Mouse (Mus musculus): ENCODE measurements around the gene Pisd. TPM values are rescaled to one million over a fixed set of nuclear protein-coding genes. Genes with fewer than 3 reads are reported as not detected.
"Not testable (repeated sequence)": the region's sequence is repeated elsewhere in the genome, so short reads cannot be mapped to it uniquely, and the experiment has no call there.

Pisd gene
- polyA plus RNA-seq, 1 experiment from 2014 or later = 98.8 TPM

DNA sequence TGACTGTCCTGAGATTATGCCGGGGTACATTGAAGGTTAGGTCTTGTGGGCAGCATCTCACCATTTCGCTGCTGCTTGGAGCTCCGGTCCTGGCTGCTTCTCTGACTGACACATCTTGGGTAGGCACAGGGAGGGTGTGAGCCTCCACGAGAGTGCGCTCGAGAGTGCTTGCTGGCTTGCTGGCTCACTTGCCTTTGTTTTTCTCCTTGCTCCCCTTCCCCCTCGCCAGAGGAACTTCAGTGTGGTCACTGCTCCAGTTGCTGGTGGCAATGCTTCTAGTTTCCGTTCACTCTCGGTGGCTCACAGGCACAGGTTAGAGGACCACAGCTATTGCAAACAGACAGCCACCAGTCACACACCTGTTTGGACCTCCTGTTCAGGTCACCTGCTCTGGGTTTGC, 43.3 kb downstream of the Pisd start:
- no peak overlapping the region for H3K9ac ChIP-seq (replicated peaks)
- ATAC-seq (replicated peaks) = peak; percentile 58
- no peak overlapping the region for H3K4me2 ChIP-seq (replicated peaks)
- peak overlapping the region; percentile 70 for H3K27ac ChIP-seq (replicated peaks)
- no peaks in the 10 kb centered on the region for H3K36me3 ChIP-seq
- WGBS = 35% methylated on average over 9 of the region's 9 CpGs
- no peaks in the 10 kb centered on the region for H3K9me3 ChIP-seq
- no peak overlapping the region for H3K4me3 ChIP-seq
- no peaks in the 10 kb centered on the region for H3K27me3 ChIP-seq
- H3K4me1 ChIP-seq = peaks cover 21% of the 10 kb centered on the region

DNA sequence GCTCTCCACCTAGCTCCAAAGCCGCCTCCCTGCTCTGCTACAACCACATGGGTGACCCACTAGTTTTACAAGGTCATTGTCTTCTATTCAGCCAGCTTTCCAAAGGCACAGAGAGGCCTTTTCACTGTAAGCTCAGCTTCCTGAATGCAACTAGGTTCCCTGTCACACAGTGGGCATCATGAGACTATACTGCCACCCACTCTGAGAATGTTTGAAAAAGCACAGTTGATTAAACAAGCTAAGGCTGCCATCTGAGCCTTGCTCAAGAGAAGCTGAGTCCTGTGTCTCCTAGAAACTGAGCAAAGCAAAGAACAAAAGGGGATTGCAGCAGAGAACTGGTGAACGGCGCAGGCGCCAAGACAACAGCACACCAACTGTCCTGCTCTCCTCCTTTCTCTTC, 44.1 kb downstream of the Pisd start:
- H3K4me2 ChIP-seq (replicated peaks) = not testable (repeated sequence)
- 42% methylated on average over 4 of the region's 4 CpGs for WGBS

DNA sequence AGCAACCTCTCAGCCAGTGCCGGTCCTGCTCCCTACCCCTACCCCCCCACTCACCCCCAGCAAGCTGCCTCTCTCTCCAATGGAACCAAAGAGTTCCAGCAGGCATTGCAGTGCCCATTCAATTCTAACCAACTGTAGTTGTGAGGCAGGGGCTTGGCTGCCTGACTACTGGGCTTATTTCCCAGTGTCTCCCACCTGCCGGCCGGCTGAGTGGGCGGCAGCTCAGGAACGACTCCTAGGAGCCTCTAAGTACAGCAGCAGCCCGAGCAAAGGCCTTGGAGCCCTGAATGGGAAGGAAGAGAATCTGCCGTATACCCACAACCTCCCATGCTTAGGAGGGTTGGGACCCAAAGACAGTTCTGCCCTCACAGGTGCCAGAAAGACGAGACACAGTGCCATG, 44.6 kb downstream of the Pisd start:
- not testable (repeated sequence) for H3K27me3 ChIP-seq; H3K9me3 ChIP-seq; ATAC-seq (replicated peaks); H3K36me3 ChIP-seq; H3K9ac ChIP-seq (replicated peaks); H3K4me3 ChIP-seq; H3K4me2 ChIP-seq (replicated peaks)
- H3K27ac ChIP-seq (replicated peaks) = peak overlapping the region; percentile 70
- 71% methylated on average over 8 of the region's 8 CpGs for WGBS
- peaks cover 18% of the 10 kb centered on the region for H3K4me1 ChIP-seq

More for the DNA sequence above, 44.1 kb downstream of the Pisd start:
- peaks cover 21% of the 10 kb centered on the region for H3K4me1 ChIP-seq
- peak overlapping the region; percentile 70 for H3K27ac ChIP-seq (replicated peaks)
- H3K9me3 ChIP-seq; H3K36me3 ChIP-seq; H3K4me3 ChIP-seq; H3K9ac ChIP-seq (replicated peaks); H3K27me3 ChIP-seq: not testable (repeated sequence)
- peak; percentile 59 for ATAC-seq (replicated peaks)

DNA sequence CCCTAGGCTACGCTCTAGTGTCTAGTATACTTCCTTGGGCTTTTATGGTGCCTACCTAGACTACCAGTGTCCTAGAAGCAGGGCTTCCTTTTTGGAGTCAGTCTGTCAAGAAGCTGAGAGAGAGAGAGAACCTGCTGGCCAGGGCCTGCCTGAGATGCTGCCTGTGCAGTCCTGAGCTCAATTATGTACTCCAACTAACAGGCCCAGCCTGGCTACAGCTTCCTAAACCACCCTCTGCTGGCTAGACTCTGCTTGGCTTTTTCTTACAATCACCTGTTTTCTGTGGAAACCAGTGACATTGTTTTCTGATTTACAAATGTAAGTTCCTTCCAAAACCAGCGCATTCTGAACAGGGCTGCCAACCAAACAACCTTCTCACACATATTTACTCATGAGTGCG, 45.3 kb downstream of the Pisd start:
- WGBS = 98% methylated on average over 3 of the region's 3 CpGs
- Histone ChIP-seq H3K4me2 (replicated peaks) (no peak overlapping the region), H3K9ac (replicated peaks) (no peak overlapping the region), H3K27me3 (no peaks in the 10 kb centered on the region), H3K27ac (replicated peaks) (peak overlapping the region; percentile 70; the same call in 1 of the 2 replicates), H3K36me3 (no peaks in the 10 kb centered on the region; the same call in 1 of the 2 replicates), H3K4me1 (peaks cover 18% of the 10 kb centered on the region), H3K4me3 (no peak overlapping the region), H3K9me3 (no peaks in the 10 kb centered on the region)
- no peak for ATAC-seq (replicated peaks)

DNA sequence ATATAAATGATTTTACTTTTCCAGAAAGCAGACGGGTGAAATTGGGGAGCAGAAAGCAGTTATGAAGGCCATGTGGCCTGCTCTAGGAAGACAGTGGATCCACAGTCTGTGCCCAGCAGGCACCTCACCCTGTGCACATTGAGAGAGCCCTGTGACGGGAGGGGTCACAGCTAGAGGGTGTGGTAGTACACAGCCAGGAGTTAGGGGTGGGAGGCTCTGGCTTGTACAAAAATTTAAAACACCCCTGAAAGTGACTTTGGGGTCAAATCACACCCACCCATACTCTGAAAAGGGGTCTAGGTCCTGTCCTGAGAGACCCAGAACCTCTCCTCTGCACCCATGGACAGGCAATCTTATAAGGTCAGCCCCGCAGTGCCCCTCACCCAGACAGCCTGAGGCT, 48.7 kb downstream of the Pisd start:
- ATAC-seq (replicated peaks) = not testable (repeated sequence)
- 86% methylated on average over 3 of the region's 3 CpGs for WGBS

DNA sequence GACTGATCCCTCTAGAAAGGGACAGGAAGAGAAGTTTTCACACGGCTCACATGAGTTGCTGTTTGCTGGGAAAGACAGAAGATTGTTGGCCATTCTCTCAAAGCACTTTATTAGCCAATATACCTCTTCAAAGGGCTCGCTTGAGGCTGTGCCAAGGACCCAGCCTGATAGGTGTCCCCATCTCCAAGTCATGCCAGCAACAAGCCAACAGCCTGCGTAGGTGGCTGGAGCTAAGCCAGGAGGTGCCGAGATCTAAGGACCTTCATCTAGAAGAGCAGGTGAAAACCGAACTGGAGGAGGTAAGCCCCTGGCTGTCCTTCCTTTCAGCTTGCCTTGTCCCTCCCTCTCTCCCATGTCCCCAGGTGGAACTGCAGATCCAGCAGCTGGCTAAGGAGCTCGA, 49.7 kb downstream of the Pisd start:
- H3K27me3 ChIP-seq = no peaks in the 10 kb centered on the region
- 84% methylated on average over 6 of the region's 6 CpGs for WGBS
- no peaks in the 10 kb centered on the region; the same call in 1 of the 2 replicates for H3K36me3 ChIP-seq
- no peak overlapping the region for H3K9ac ChIP-seq (replicated peaks)
- H3K4me1 ChIP-seq = peaks cover 3% of the 10 kb centered on the region; the same call in 1 of the 2 replicates
- H3K9me3 ChIP-seq = no peaks in the 10 kb centered on the region
- H3K4me3 ChIP-seq = no peak overlapping the region
- no peak for ATAC-seq (replicated peaks)
- H3K27ac ChIP-seq (replicated peaks) = no peak overlapping the region
- no peak overlapping the region for H3K4me2 ChIP-seq (replicated peaks)

More for the DNA sequence above, 48.7 kb downstream of the Pisd start:
- H3K4me2 ChIP-seq (replicated peaks); H3K36me3 ChIP-seq; H3K9me3 ChIP-seq; H3K4me1 ChIP-seq; H3K4me3 ChIP-seq; H3K9ac ChIP-seq (replicated peaks); H3K27ac ChIP-seq (replicated peaks); H3K27me3 ChIP-seq: not testable (repeated sequence)

DNA sequence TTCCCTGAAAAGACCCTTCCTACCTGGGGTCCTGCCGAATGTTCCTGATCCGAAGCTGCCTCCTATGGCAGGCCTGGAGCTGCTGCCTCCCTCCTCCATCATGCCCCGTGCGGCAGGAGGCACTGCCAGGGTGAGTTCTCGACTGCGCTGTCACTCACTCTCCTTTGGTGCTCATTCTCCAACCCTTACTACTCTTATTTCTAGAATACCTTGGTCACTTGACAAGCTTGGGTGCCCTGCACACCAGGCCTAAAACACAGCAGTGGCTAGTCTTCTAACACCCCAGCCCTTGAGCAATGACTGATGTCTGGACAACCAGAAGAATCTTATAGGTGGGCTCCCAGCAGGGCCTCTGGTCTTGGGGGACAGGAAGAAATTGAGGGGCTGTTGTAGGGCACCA, 51.6 kb downstream of the Pisd start:
- H3K27ac ChIP-seq (replicated peaks); ATAC-seq (replicated peaks); H3K9me3 ChIP-seq; H3K4me3 ChIP-seq; H3K36me3 ChIP-seq; H3K4me2 ChIP-seq (replicated peaks); H3K27me3 ChIP-seq; H3K4me1 ChIP-seq; H3K9ac ChIP-seq (replicated peaks): not testable (repeated sequence)
- WGBS = 97% methylated on average over 6 of the region's 6 CpGs

DNA sequence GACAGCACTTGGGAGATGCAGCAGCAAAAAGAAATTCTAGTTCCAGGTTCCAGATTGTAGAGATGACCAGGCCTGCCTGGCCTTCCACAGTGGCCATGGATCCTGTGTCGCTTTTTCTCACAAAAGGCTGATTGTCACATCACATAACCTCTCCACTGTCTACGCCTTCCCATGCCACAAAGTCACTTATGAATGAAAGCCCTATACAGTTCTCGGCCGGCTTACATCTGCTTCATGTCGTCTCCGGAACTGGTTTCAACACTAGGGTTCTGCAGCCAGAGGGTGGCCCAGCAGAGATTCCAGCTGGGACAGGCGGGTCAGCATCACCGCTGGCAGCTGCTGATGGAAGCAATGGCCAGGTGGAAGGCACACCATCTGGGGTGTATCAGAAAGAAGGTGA, 56.6 kb downstream of the Pisd start:
- H3K9me3 ChIP-seq = 0 out of 2 replicates have a peak, but pooled peaks cover 3% of the 10 kb centered on the region
- 89% methylated on average over 8 of the region's 8 CpGs for WGBS

DNA sequence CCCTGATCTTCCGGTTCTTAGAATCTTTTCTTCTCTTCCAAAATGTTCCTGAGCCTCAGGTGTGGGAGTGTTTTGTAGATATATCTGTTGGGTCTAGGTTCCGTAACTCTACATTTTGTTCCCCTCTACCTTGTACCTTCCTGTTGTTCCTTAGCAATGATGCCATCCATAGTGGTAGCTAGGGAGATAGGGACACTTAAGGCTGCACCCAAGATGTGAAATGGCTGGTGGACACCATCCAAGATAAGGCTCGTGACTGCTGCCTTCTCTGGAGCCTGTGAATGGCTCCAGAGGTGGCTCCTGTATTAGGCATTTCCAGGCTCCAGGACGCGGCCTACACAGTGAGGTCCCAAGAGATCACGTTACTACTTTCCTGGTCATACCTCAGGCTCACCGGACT, 57.1 kb downstream of the Pisd start:
- Histone ChIP-seq H3K4me3 (no peak overlapping the region), H3K4me1 (no peaks in the 10 kb centered on the region), H3K27ac (replicated peaks) (no peak overlapping the region), H3K27me3 (no peaks in the 10 kb centered on the region), H3K9ac (replicated peaks) (no peak overlapping the region), H3K9me3 (0 out of 2 replicates have a peak, but pooled peaks cover 3% of the 10 kb centered on the region), H3K36me3 (no peaks in the 10 kb centered on the region), H3K4me2 (replicated peaks) (no peak overlapping the region)
- no peak for ATAC-seq (replicated peaks)
- 94% methylated on average over 7 of the region's 7 CpGs for WGBS

More for the DNA sequence above, 56.6 kb downstream of the Pisd start:
- no peaks in the 10 kb centered on the region for H3K4me1 ChIP-seq
- no peak for ATAC-seq (replicated peaks)
- H3K27me3 ChIP-seq = no peaks in the 10 kb centered on the region
- H3K36me3 ChIP-seq = no peaks in the 10 kb centered on the region
- H3K4me2 ChIP-seq (replicated peaks) = no peak overlapping the region
- no peak overlapping the region for H3K9ac ChIP-seq (replicated peaks)
- H3K27ac ChIP-seq (replicated peaks) = no peak overlapping the region
- H3K4me3 ChIP-seq = no peak overlapping the region

DNA sequence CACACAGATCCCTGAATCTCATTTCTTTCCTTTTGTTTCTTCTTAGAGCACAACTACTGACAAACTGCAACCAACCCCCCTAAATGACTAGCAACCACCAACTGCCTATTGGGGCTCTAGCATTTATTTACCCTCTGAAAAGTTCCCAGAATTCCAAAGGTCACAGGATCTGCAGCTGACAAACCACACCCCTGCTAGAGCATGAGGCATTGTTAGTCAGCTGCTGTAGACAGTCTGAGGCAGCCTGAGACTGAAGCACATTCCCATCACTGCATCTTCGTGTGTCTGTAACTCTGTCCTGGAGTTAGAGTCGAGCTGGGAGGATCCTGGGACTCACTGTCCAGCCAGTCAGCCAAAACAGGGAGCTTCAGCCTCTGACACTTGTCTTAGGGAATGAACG, 60.0 kb downstream of the Pisd start:
- H3K4me2 ChIP-seq (replicated peaks); H3K4me3 ChIP-seq; H3K9me3 ChIP-seq; H3K4me1 ChIP-seq; H3K27me3 ChIP-seq; ATAC-seq (replicated peaks); H3K9ac ChIP-seq (replicated peaks); H3K27ac ChIP-seq (replicated peaks); H3K36me3 ChIP-seq: not testable (repeated sequence)
- 80% methylated on average over 3 of the region's 3 CpGs for WGBS

DNA sequence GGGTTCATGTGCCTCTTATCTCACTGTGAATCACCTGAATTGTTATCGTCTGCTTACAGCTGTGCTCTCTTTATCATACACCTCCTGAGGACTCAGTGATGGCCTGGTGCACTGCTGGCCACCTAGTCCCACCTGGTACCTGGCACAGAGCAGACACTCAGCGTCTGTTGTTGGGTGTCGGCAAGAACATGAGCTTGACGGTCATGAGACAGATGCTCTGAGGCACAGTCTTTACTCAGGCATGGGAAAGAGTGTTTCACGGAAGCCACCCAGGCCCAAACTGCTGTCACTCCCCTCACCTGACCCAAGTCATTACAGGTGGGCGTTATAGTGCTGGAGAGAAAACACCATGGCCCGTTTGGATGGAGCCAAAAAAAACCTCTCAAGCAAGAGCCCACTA, 61.5 kb downstream of the Pisd start:
- no peak overlapping the region for H3K27ac ChIP-seq (replicated peaks)
- no peak for ATAC-seq (replicated peaks)

DNA sequence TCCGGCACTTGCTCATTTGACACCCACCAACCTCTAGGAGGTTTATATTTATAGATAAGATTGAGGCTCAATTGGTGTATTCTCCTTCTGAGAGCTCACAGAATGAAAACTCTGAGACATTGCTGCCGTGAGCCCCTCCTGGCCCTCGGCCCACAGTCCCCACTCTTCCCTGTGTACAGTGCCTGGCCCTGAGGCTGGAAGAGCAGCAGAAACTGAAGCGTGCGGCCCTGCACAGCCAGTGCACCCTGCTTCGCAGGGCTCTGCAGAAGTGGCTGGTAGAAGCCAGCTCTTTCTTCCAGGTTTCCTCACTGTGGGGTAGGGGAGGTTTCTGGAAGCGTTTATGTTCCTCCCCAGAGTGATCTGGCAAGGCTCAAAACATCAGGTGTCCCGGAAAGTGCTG, 62.7 kb downstream of the Pisd start:
- not testable (repeated sequence) for H3K4me1 ChIP-seq; ATAC-seq (replicated peaks); H3K36me3 ChIP-seq; H3K9me3 ChIP-seq; H3K4me2 ChIP-seq (replicated peaks); H3K4me3 ChIP-seq; H3K9ac ChIP-seq (replicated peaks); H3K27ac ChIP-seq (replicated peaks); H3K27me3 ChIP-seq
- WGBS = 86% methylated on average over 8 of the region's 8 CpGs

More for the DNA sequence above, 61.5 kb downstream of the Pisd start:
- Histone ChIP-seq H3K9me3 (0 out of 2 replicates have a peak, but pooled peaks cover 3% of the 10 kb centered on the region), H3K9ac (replicated peaks) (no peak overlapping the region), H3K4me2 (replicated peaks) (no peak overlapping the region), H3K36me3 (no peaks in the 10 kb centered on the region), H3K27me3 (no peaks in the 10 kb centered on the region), H3K4me3 (no peak overlapping the region), H3K4me1 (no peaks in the 10 kb centered on the region)
- WGBS = 85% methylated on average over 7 of the region's 7 CpGs

DNA sequence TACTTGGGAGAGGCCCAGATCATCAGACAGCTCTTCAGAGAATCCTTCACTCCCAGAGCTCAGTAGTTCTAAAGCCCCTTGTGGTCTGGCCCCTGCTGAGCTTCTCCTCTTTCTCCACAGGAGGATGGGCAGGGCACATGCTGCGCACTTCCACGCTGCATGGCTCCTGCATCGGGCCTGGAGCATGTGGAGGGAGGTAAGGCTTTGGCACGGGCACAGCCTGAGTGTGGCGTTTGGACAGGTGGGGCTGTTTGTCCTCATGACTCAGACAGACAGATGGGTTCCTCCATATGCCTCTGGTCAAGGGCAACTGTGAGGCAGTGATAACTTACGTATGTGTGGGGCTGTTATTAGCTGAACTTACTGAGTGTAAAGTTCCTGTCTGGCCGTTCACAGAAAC, 63.2 kb downstream of the Pisd start:
- no peak overlapping the region for H3K4me2 ChIP-seq (replicated peaks)
- no peak overlapping the region for H3K4me3 ChIP-seq
- H3K36me3 ChIP-seq = no peaks in the 10 kb centered on the region
- H3K27me3 ChIP-seq = no peaks in the 10 kb centered on the region
- WGBS = 70% methylated on average over 7 of the region's 7 CpGs
- H3K9me3 ChIP-seq = 0 out of 2 replicates have a peak, but pooled peaks cover 3% of the 10 kb centered on the region
- no peak for ATAC-seq (replicated peaks)
- H3K9ac ChIP-seq (replicated peaks) = no peak overlapping the region
- H3K4me1 ChIP-seq = no peaks in the 10 kb centered on the region
- no peak overlapping the region for H3K27ac ChIP-seq (replicated peaks)
